Mouse (Mus musculus) megakaryocyte, embryonic 14.5 days (primary cell): ENCODE data around the gene Rnaseh2c. TPM values are rescaled to one million over a fixed set of nuclear protein-coding genes. Genes with fewer than 3 reads are reported as not detected.

Experiments used
- H3K27me3 ChIP-seq: replicated peaks from 2 replicates; pipeline ENCODE3; 2012; ENCODE audit warnings: inconsistent platforms
- H3K36me3 ChIP-seq: replicated peaks from 2 replicates; pipeline ENCODE3; 2012; ENCODE audit warnings: low read length, inconsistent platforms, mixed read lengths
- H3K4me1 ChIP-seq: 2 replicates; pipeline ENCODE4 v1.6.1; 2012; ENCODE audit warnings: inconsistent platforms
- H3K4me3 ChIP-seq: replicated peaks from 2 replicates; pipeline ENCODE3; 2012; ENCODE audit warnings: moderate library complexity, mild to moderate bottlenecking, inconsistent platforms
- H3K9me3 ChIP-seq: 2 replicates; pipeline ENCODE4 v1.6.1; 2012; ENCODE audit warnings: inconsistent platforms
- FLI1 ChIP-seq: IDR thresholded peaks from 2 replicates; pipeline ENCODE4 v1.6.1; 2012; ENCODE audit warnings: low read length, inconsistent platforms, mixed read lengths
- GATA1 ChIP-seq: IDR thresholded peaks from 3 replicates; pipeline ENCODE4 v1.6.1; 2012; ENCODE audit warnings: mixed read lengths, low read length, inconsistent platforms, borderline replicate concordance
- polyA plus RNA-seq: library from polyadenylated mRNA; stranded (reverse); fragments of >175 nt; gene quantifications from 2 replicates; pipeline ENCODE4 v1.2.3, GENCODE M21; 2012; ENCODE audit warnings: low replicate concordance; ENCODE audit not compliant: insufficient read depth

Gene Rnaseh2c
- polyA plus RNA-seq, 1 experiment = 520 TPM

DNA sequence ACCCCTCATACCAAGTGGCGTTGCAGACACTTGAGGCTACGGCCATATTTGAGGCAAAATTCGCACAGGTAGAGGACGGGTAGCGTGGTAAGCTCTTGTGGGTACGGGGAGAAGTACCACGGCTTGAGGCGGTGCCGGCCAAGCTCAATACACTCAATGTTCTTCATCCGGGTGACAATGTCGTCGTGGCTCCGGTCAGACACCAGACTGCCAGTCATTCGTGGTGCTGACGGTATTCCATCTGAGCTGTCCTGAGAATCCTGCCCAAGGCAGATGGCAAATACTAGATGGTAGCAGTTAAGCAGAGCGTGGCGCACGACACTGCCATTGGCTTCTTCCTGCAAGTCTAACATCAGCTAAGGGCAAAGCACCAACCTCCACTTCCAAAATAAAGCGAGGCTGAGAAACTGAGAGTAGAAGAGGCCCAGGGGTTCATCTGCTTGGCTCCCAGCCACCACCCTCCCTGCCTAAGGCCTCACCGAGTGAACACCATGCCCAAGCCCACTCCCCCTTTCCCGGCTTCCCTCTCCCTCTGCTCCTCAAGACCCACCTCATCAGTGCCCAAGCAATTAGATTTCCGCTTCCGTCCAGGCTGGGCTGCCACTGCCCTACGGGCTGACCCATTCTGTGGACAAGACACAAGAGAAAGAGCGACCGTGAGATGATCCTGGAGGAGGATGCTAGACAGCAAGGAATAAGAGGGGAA is 6.2 kb downstream of the Rnaseh2c start:
- Histone ChIP-seq H3K4me1 (peaks cover 87% of the 10 kb centered on the region), H3K27me3 (no peaks in the 10 kb centered on the region), H3K9me3 (no peaks in the 10 kb centered on the region), H3K36me3 (peaks cover 62% of the 10 kb centered on the region), H3K4me3 (no peak overlapping the region)
- TF ChIP-seq FLI1 (no peak), GATA1 (no peak)

DNA sequence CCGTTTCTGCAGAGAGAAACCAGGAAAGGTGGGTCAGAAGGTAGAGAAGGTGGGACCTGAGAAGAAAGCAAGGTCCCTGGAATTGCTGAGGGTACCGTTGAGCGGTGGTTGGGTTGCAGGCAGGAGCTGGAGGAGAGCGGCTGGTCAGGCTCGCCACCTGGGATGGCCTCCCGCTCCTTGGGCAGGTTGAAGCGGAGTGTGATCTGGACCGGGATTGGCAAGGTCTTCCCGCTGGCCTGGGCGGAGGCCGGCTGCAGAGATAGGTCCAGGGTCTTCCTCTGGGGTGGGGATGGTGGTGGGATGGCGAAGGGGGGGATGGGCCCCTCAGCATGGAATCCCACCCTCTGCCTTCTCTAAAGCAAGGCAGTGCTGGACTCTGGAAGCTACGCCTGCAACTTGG is 7.0 kb downstream of the Rnaseh2c start:
- H3K36me3 ChIP-seq = peaks cover 54% of the 10 kb centered on the region
- no peak for TF ChIP-seq FLI1
- TF ChIP-seq GATA1 = no peak
- H3K4me1 ChIP-seq = peaks cover 87% of the 10 kb centered on the region
- no peaks in the 10 kb centered on the region for H3K27me3 ChIP-seq
- peak overlapping the region; percentile 96 for H3K4me3 ChIP-seq
- no peaks in the 10 kb centered on the region for H3K9me3 ChIP-seq

- H3K4me1 ChIP-seq = peaks cover 87% of the 10 kb centered on the region
These were observed 7.5 kb downstream of the Rnaseh2c start for GRCm38 (mm10) chr19:5609171-5609546.

DNA sequence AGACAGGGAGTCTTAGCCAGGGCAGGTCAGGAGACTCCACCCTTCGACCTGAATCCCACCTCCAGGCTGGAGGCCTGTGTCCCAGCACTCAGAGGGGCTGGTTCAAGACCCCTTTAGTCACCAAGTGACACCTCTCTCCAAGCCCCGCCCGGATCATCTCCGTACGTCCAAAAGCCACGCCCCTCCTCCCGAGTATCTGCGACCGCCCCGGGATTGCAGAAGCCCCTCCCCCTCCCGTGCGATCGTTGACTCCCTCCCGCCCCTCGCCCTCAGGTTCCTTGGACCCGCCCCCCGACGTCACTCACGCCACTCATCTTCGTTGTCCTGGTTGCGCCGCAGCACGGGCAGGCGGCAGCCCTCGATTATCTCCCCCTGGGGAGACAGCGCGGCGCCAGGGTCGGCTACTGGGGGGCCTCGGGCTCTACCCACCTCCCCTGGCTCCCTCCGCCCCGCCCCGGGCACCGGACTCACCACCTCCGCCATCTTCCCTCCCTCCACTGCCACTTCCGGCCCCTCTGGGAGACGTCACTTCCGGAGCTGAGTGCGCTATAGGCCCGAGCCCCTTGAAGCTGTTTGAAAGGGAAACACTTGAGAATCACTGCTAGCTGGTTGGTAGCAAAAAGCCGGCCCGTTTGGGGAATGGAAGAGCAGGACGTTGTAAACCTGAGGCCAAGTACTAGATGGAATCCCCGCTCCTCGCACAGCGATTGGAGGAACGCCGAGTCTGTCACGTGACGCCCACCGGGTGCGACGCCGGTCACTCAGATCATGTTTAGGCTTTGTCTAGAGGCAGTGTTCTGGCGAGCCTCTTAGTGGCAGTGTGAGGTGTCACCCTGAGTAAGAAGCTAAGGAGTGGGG is 8.1 kb downstream of the Rnaseh2c start, which contains the start of gene Kat5:
Gene Kat5 (minus strand): TSS at position 691 of the 858 bp plus-strand sequence.
- H3K36me3 ChIP-seq = peaks cover 43% of the 10 kb centered on the region
- H3K27me3 ChIP-seq = no peaks in the 10 kb centered on the region
- H3K4me3 ChIP-seq = peak within 1 kb of the TSS; percentile 96
- H3K9me3 ChIP-seq = no peaks in the 10 kb centered on the region
- peaks cover 84% of the 10 kb centered on the region for H3K4me1 ChIP-seq
- TF ChIP-seq GATA1 (no peak), FLI1 (peak; percentile 86; the same call in 1 of the 2 replicates)

More at GRCm38 (mm10) chr19:5609171-5609546, 7.5 kb downstream of the Rnaseh2c start:
- H3K27me3 ChIP-seq = no peaks in the 10 kb centered on the region
- H3K36me3 ChIP-seq = peaks cover 49% of the 10 kb centered on the region
- no peaks in the 10 kb centered on the region for H3K9me3 ChIP-seq
- TF ChIP-seq GATA1 (no peak), FLI1 (no peak)
- H3K4me3 ChIP-seq = peak overlapping the region; percentile 96

GRCm38 (mm10) chr19:5611973-5612372 is 10.3 kb downstream of the Rnaseh2c start:
- H3K4me3 ChIP-seq = no peak overlapping the region
- no peaks in the 10 kb centered on the region for H3K9me3 ChIP-seq
- H3K36me3 ChIP-seq = peaks cover 21% of the 10 kb centered on the region
- H3K4me1 ChIP-seq = peaks cover 84% of the 10 kb centered on the region
- no peak for TF ChIP-seq GATA1
- TF ChIP-seq FLI1 = no peak
- no peaks in the 10 kb centered on the region for H3K27me3 ChIP-seq

DNA sequence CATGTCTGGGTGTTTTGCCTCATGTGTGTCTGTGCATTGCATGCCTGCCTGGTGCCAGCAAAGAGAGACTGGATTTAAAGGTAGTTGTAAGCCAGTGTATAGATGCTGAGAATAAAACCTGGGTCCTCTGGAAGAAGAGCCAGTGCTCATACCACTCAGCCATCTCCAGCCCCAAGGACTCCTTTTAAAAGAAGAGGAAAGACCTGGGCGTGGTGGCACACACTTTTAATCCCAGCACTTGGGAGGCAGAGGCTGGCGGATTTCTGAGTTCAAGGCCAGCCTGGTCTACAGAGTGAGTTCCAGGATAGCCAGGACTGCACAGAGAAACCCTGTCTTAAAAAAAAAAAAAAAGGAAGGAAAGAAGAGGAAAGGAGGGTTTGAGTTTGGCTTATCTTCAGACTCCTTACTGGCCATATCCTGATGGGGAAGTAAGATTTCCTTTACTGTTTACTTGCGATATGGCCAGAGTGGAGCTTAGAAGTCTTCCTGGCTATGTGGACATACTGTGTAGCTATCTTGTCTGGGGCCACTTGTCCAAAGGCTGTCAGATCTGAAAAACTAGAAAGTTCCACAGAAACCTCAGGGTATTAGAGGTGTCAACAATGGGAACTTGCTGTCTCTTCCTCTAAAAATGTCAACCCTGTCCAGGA is 11.2 kb downstream of the Rnaseh2c start:
- no peaks in the 10 kb centered on the region for H3K9me3 ChIP-seq
- H3K4me1 ChIP-seq = peaks cover 84% of the 10 kb centered on the region
- H3K36me3 ChIP-seq = peaks cover 12% of the 10 kb centered on the region
- TF ChIP-seq GATA1 (no peak), FLI1 (no peak)
- no peak overlapping the region for H3K4me3 ChIP-seq
- no peaks in the 10 kb centered on the region for H3K27me3 ChIP-seq

DNA sequence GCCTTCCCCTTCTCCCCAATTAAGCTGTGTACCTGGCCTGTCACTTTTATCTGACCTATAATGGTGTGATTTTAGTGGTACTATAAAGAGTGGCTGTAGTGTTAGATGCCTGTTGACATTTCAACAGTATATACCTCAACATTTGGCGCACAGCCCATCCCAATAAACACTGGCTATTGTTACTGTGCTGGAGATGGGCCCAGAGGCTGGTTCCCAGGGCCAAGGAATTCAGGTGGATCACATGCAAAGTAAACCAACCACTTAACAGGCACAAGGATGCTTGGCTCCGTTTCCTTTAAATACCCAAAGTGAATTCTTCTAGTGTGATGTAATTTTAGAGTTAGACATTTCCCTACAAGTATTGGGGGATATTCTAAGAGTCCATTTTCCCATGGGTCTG is 13.3 kb downstream of the Rnaseh2c start:
- Histone ChIP-seq H3K4me3 (no peak overlapping the region), H3K9me3 (no peaks in the 10 kb centered on the region), H3K4me1 (peaks cover 77% of the 10 kb centered on the region), H3K27me3 (no peaks in the 10 kb centered on the region), H3K36me3 (no peaks in the 10 kb centered on the region)
- no peak for TF ChIP-seq FLI1
- TF ChIP-seq GATA1 = no peak

- Histone ChIP-seq H3K4me3 (no peak overlapping the region), H3K4me1 (peaks cover 52% of the 10 kb centered on the region), H3K27me3 (peaks cover 9% of the 10 kb centered on the region), H3K36me3 (no peaks in the 10 kb centered on the region), H3K9me3 (no peaks in the 10 kb centered on the region)
- TF ChIP-seq GATA1 (no peak), FLI1 (no peak)
These were observed 18.3 kb downstream of the Rnaseh2c start for GRCm38 (mm10) chr19:5620007-5620406.

- H3K36me3 ChIP-seq = no peaks in the 10 kb centered on the region
- H3K4me1 ChIP-seq = peaks cover 42% of the 10 kb centered on the region
- peaks cover 9% of the 10 kb centered on the region for H3K27me3 ChIP-seq
- H3K9me3 ChIP-seq = no peaks in the 10 kb centered on the region
- no peak overlapping the region for H3K4me3 ChIP-seq
- no peak for TF ChIP-seq GATA1
- no peak for TF ChIP-seq FLI1
These were observed 20.2 kb downstream of the Rnaseh2c start for GRCm38 (mm10) chr19:5621884-5622283.
